Mouse (Mus musculus) B cell, adult 2 months (primary cell): ENCODE measurements around the gene Kif5a.
A peak's percentile ranks its signal among the peaks of the same experiment; 100 is the strongest.

Source experiments
- DNase-seq, 2 experiments: peaks; one replicate each; pipeline ENCODE4 v3.0.0; 2022

Gene Kif5a

GRCm38 (mm10) chr10:127288800-127289572, 25.8 kb upstream of the Kif5a start, which contains the start of gene Mbd6:
Gene Mbd6 (minus strand): TSS chr10:127289018.
- DNase-seq, result peak; percentile 95

GRCm38 (mm10) chr10:127288328-127288799, 25.2 kb upstream of the Kif5a start:
- no peak for DNase-seq

- DNase-seq, result no peak
Observed at GRCm38 (mm10) chr10:127287936-127288293, 24.8 kb upstream of the Kif5a start.

- DNase-seq, result no peak
Observed at GRCm38 (mm10) chr10:127287271-127287935, 24.3 kb upstream of the Kif5a start.

- DNase-seq, result no peak
Observed at GRCm38 (mm10) chr10:127286730-127287129, 23.6 kb upstream of the Kif5a start.

- DNase-seq, result no peak
Observed at GRCm38 (mm10) chr10:127286194-127286593, 23.0 kb upstream of the Kif5a start.

GRCm38 (mm10) chr10:127285644-127286043, 22.5 kb upstream of the Kif5a start:
- DNase-seq, result no peak

GRCm38 (mm10) chr10:127284724-127285500, 21.8 kb upstream of the Kif5a start:
- no peak for DNase-seq

- DNase-seq, result no peak
Observed at GRCm38 (mm10) chr10:127284105-127284622, 21.0 kb upstream of the Kif5a start.

- DNase-seq, result no peak
Observed at GRCm38 (mm10) chr10:127282620-127283215, 19.6 kb upstream of the Kif5a start.

GRCm38 (mm10) chr10:127281316-127281715, 18.2 kb upstream of the Kif5a start:
- no peak for DNase-seq

GRCm38 (mm10) chr10:127279730-127280129, 16.6 kb upstream of the Kif5a start:
- no peak for DNase-seq

GRCm38 (mm10) chr10:127274261-127275022, 11.3 kb upstream of the Kif5a start:
- DNase-seq, result no peak

GRCm38 (mm10) chr10:127272371-127272770, 9.2 kb upstream of the Kif5a start:
- DNase-seq, result no peak

- no peak for DNase-seq
Observed at GRCm38 (mm10) chr10:127269884-127270283, 6.7 kb upstream of the Kif5a start.

GRCm38 (mm10) chr10:127269036-127269435, 5.9 kb upstream of the Kif5a start:
- no peak for DNase-seq

GRCm38 (mm10) chr10:127268401-127268800, 5.3 kb upstream of the Kif5a start:
- DNase-seq, result no peak

GRCm38 (mm10) chr10:127267318-127267717, 4.2 kb upstream of the Kif5a start:
- no peak for DNase-seq

- DNase-seq, result peak; percentile 91 to 94
Observed at GRCm38 (mm10) chr10:127266112-127267091, 3.3 kb upstream of the Kif5a start, which contains the start of gene Dctn2. Gene Dctn2 (plus strand): TSS chr10:127266368.

GRCm38 (mm10) chr10:127265727-127266111, 2.6 kb upstream of the Kif5a start:
- peak; percentile 42 to 49 for DNase-seq

GRCm38 (mm10) chr10:127264971-127265370, 1.8 kb upstream of the Kif5a start:
- DNase-seq, result no peak
